Mouse (Mus musculus) heart, postnatal 0 days (tissue): ENCODE measurements at regions not wholly inside any gene's neighbourhood (a gene's known extent, or its start where the extent isn't known, plus 50 kb on each side); places are given as distances from the start of the nearest gene placed in this dataset.

Experiments
- ATAC-seq: fragments of 200-750 bp; cut with Nextera tagmentation; 2 replicates; pipeline ENCODE4 v1.8.0; 2017; ENCODE audit warnings: low read depth, moderate number of reproducible peaks, moderate library complexity; ENCODE audit not compliant: insufficient read depth
- DNase-seq: peaks from one replicate; pipeline ENCODE4 v3.0.0-alpha.2; 2016; ENCODE audit warnings: low spot score
- H3K27ac ChIP-seq: fragments of 300-500 bp; sonication (generic); 2 replicates; pipeline ENCODE4 v1.5.1; 2014; ENCODE audit warnings: low read depth, mild to moderate bottlenecking
- H3K27me3 ChIP-seq: fragments of 300-500 bp; sonication (generic); 2 replicates; pipeline ENCODE4 v1.6.1; 2014; ENCODE audit warnings: low read length, mixed read lengths; ENCODE audit not compliant: control insufficient read depth, insufficient read depth
- H3K36me3 ChIP-seq: fragments of 300-500 bp; sonication (generic); replicated peaks from 2 replicates; pipeline ENCODE4 v1.6.1; 2014; ENCODE audit warnings: low read length, mixed read lengths; ENCODE audit not compliant: control insufficient read depth, insufficient read depth
- H3K4me1 ChIP-seq: fragments of 300-500 bp; sonication (generic); 2 replicates; pipeline ENCODE4 v1.6.1; 2014; ENCODE audit warnings: antibody characterized with exemption; ENCODE audit not compliant: control insufficient read depth, insufficient read depth
- H3K4me2 ChIP-seq: fragments of 300-500 bp; sonication (generic); 2 replicates; pipeline ENCODE4 v1.6.1; 2014; ENCODE audit warnings: low read depth, mild to moderate bottlenecking, low read length, moderate library complexity
- H3K4me3 ChIP-seq: fragments of 300-500 bp; sonication (generic); 2 replicates; pipeline ENCODE4 v1.5.1; 2014; ENCODE audit warnings: low read depth, low read length
- H3K9ac ChIP-seq: fragments of 300-500 bp; sonication (generic); replicated peaks from 2 replicates; pipeline ENCODE4 v1.6.1; 2014; ENCODE audit warnings: low read depth, low read length, mixed read lengths
- H3K9me3 ChIP-seq: fragments of 300-500 bp; sonication (generic); replicated peaks from 2 replicates; pipeline ENCODE4 v1.6.1; 2016; ENCODE audit warnings: low read length; ENCODE audit not compliant: control insufficient read depth
- CTCF ChIP-seq: IDR thresholded peaks from 2 replicates; pipeline ENCODE4 v1.5.1; 2016; ENCODE audit warnings: antibody characterized with exemption, control low read depth, low read depth
- EP300 ChIP-seq: IDR thresholded peaks from 2 replicates; pipeline ENCODE4 v1.6.1; 2016; ENCODE audit warnings: antibody characterized with exemption, low read depth
- WGBS: fragments of 180-500 bp; shearing (Covaris S2); extraction: QIAGEN DNeasy Blood & Tissue Kit; methylation state at CpG from one replicate; pipeline ENCODE4 v1.1.7; 2014; 5-methylcytosine and 5-hydroxymethylcytosine counted together

DNA sequence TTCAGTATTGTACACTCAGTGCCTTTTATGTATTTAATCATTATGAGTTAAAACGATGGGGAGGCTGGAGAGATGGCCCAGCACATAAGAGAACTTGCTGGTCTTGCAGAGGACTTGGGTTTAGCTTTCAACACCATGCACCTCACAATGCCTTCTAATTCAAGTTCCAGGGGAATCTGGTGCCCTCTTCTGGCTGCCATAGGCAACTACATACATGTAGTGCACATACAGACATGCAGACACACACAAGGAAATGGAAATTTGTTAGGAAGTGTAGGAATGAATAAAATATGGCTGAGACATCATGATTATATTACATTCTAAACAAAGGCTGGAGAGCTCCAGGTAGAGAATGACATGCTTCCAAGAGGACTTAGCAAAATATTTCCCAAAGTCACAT, 251.4 kb downstream of the Hivep2 start:
- Histone ChIP-seq H3K27me3 (no peaks in the 10 kb centered on the region), H3K4me1 (peaks cover 4% of the 10 kb centered on the region; the same call in 1 of the 2 replicates), H3K27ac (no peak overlapping the region), H3K4me3 (no peak overlapping the region), H3K36me3 (no peaks in the 10 kb centered on the region), H3K4me2 (no peak overlapping the region), H3K9ac (no peak overlapping the region), H3K9me3 (peaks cover 6% of the 10 kb centered on the region; the same call in 1 of the 2 replicates)
- ATAC-seq, result no peak
- TF ChIP-seq EP300 (no peak), CTCF (no peak)
- WGBS, result 90% methylated on average over 1 of the region's 1 CpGs
- no peak for DNase-seq

DNA sequence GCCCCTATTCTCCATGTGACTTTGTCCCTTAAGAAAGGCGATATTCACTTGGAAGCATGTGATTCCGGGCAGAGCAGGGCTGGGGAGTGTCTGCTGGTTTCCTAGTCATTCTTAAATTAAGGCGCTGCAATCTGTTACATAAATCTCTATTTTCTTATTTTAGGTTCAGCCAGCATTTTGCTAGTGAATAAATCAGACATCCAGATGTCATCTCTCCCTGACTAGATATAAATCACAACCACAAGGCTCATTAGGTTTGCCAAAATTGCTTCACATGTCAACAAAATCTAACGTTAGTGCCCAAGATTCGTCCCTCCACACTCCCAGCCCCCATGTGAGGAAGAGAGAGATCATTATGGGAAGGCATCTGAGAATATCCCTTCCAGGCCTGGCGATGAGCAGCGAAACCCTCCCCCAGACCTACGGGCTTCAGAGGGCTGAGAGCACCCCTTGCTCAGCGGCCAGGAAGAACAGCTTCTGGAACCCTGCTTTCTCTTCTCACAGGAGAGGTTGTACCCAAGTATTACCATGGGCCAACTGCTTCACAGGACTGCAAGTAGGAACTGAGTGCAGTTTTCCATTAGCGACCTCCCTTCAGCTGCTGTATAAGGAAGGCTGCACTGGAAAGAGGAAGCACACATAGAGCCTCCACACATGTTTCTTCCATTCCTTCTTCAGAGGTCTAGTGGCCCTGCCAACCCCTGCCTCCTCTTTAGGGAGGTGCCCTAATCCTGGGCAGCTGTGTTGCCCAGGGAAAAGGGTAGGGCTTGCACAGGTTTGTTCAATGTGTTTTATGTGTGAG, 250.5 kb downstream of the Hivep2 start:
- Histone ChIP-seq H3K4me3 (no peak overlapping the region), H3K4me2 (no peak overlapping the region), H3K9ac (no peak overlapping the region), H3K27ac (no peak overlapping the region), H3K27me3 (no peaks in the 10 kb centered on the region), H3K36me3 (no peaks in the 10 kb centered on the region), H3K4me1 (peaks cover 9% of the 10 kb centered on the region; the same call in 1 of the 2 replicates), H3K9me3 (peaks cover 6% of the 10 kb centered on the region; the same call in 1 of the 2 replicates)
- DNase-seq (no peak), ATAC-seq (no peak)
- 82% methylated on average over 10 of the region's 10 CpGs for WGBS
- TF ChIP-seq EP300, result no peak
- TF ChIP-seq CTCF, result no peak

DNA sequence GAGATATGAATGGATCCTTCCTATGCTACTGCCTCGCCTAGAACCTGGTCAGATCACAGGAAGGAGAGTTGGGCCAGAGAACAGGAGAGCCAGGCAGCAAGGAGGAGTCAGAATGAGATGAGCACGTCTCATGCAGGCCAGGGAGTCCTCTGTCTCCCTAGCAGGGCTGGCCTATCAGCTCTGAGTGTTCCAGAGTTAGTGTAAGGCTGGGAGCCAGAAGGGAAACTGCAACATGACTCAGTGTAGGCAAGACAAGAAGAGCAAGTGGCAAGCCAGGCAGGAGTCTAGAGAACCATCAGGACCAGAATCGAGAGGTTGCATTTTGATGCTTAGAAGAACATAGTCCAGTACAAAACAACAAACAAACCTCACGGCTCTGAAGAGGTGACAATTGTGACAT, 249.6 kb downstream of the Hivep2 start:
- no peak overlapping the region for H3K4me3 ChIP-seq
- peaks cover 6% of the 10 kb centered on the region; the same call in 1 of the 2 replicates for H3K9me3 ChIP-seq
- H3K9ac ChIP-seq, result no peak overlapping the region
- TF ChIP-seq CTCF (no peak), EP300 (no peak)
- peaks cover 9% of the 10 kb centered on the region; the same call in 1 of the 2 replicates for H3K4me1 ChIP-seq
- no peak for DNase-seq
- H3K36me3 ChIP-seq, result no peaks in the 10 kb centered on the region
- H3K27ac ChIP-seq, result no peak overlapping the region
- no peak overlapping the region for H3K4me2 ChIP-seq
- WGBS, result 77% methylated on average over 4 of the region's 4 CpGs
- no peaks in the 10 kb centered on the region for H3K27me3 ChIP-seq
- ATAC-seq, result no peak

DNA sequence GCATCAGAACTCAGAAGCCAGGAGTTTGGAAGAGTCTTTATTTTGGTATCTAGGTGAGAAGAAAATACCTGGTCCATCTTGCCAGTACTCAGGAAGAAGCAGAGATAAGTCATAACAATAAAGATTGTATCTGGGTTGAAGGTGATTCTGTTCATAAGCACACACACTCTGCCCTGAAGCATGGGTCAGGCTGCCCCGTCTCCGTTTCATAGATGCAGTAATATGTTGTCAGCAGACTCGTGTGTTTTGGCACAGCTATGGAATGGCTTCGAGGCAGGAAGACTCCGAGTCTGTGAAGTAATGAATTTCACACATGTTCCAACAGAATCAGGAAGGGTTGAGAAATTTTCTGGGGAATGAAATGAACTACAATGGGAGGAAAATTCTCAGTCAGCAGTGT, 247.7 kb downstream of the Hivep2 start:
- no peak overlapping the region for H3K9ac ChIP-seq
- DNase-seq (no peak), ATAC-seq (no peak)
- H3K36me3 ChIP-seq, result no peaks in the 10 kb centered on the region
- peaks cover 9% of the 10 kb centered on the region; the same call in 1 of the 2 replicates for H3K4me1 ChIP-seq
- no peak overlapping the region for H3K4me3 ChIP-seq
- no peak for TF ChIP-seq EP300
- TF ChIP-seq CTCF, result no peak
- no peak overlapping the region for H3K27ac ChIP-seq
- H3K27me3 ChIP-seq, result no peaks in the 10 kb centered on the region
- 56% methylated on average over 5 of the region's 5 CpGs for WGBS
- H3K4me2 ChIP-seq, result no peak overlapping the region
- peaks cover 6% of the 10 kb centered on the region; the same call in 1 of the 2 replicates for H3K9me3 ChIP-seq

DNA sequence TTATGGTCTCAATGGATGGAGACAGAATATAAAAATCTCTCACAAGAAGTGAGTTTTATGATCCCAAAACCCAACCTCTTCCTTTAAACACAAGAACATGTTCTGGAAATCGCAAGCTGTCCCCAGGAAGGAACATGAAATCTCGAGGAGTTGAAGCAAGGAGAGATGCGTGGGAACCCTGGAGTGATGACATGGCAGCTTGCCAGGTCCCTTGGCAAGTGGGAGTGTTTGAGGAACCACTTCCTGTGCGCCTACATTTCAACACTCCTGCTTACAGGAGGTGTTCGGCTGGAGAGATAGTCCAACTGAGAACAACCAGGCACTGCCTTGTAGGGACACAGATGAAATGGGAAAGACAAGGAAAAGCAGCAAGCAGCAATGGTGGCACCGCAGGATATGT, 246.1 kb downstream of the Hivep2 start:
- TF ChIP-seq CTCF (no peak), EP300 (no peak)
- Histone ChIP-seq H3K9me3 (no peaks in the 10 kb centered on the region), H3K36me3 (no peaks in the 10 kb centered on the region), H3K4me2 (no peak overlapping the region), H3K4me3 (no peak overlapping the region), H3K27ac (no peak overlapping the region), H3K27me3 (no peaks in the 10 kb centered on the region), H3K9ac (no peak overlapping the region), H3K4me1 (peaks cover 9% of the 10 kb centered on the region; the same call in 1 of the 2 replicates)
- WGBS, result 12% methylated on average over 6 of the region's 6 CpGs
- peak; percentile 16 for DNase-seq
- ATAC-seq, result peak; percentile 44; the same call in 1 of the 2 replicates

DNA sequence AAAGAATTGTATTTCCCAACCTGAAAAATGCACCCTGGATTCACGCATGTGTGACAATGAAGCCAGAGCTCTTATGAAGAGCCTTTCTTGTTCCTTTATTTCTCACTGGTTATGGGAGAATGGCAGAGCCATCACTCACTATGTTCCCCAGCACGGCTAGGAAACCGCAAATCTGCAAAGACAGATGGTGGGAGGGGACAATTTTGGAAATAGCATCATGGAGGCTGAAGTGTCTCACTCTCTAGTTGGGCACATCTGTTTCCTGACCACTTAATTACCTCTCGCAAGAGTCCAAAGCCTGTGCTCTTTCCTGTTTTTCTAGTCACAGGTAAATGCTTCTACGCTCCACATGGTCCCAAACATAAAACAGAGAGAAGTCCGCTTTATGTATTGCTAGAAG, 245.6 kb downstream of the Hivep2 start:
- whole genome bisulfite sequencing, result 75% methylated on average over 6 of the region's 6 CpGs
- DNase-seq (no peak), ATAC-seq (no peak)
- Histone ChIP-seq H3K36me3 (no peaks in the 10 kb centered on the region), H3K9ac (no peak overlapping the region), H3K4me3 (no peak overlapping the region), H3K9me3 (no peaks in the 10 kb centered on the region), H3K27me3 (no peaks in the 10 kb centered on the region), H3K4me2 (no peak overlapping the region), H3K27ac (no peak overlapping the region), H3K4me1 (peaks cover 9% of the 10 kb centered on the region; the same call in 1 of the 2 replicates)
- TF ChIP-seq EP300, result no peak
- TF ChIP-seq CTCF, result no peak
